Mouse (Mus musculus): ENCODE measurements around the gene Trmt10c.
"Not testable (repeated sequence)": the region's sequence is repeated elsewhere in the genome, so short reads cannot be mapped to it uniquely, and the experiment has no call there.

Trmt10c gene

GRCm38 (mm10) chr16:56037138-56038010, at the start of gene Trmt10c:
Gene Trmt10c (minus strand): TSS chr16:56037819.
- peak; percentile 97 for DNase-seq

- DNase-seq = no peak
These were observed 48.7 kb upstream of the Trmt10c start for GRCm38 (mm10) chr16:56086336-56086735.

- DNase-seq = no peak
These were observed 44.1 kb upstream of the Trmt10c start for GRCm38 (mm10) chr16:56081691-56082090.

GRCm38 (mm10) chr16:56079419-56079818, 41.8 kb upstream of the Trmt10c start:
- no peak for DNase-seq

GRCm38 (mm10) chr16:56076121-56076869, 38.7 kb upstream of the Trmt10c start:
- no peak for DNase-seq

- DNase-seq = peak; percentile 80
These were observed 37.8 kb upstream of the Trmt10c start for GRCm38 (mm10) chr16:56075222-56076111.

- DNase-seq = no peak
These were observed 36.9 kb upstream of the Trmt10c start for GRCm38 (mm10) chr16:56074565-56074964.

- DNase-seq = no peak
These were observed 36.5 kb upstream of the Trmt10c start for GRCm38 (mm10) chr16:56074122-56074521.

GRCm38 (mm10) chr16:56073150-56073549, 35.5 kb upstream of the Trmt10c start:
- not testable (repeated sequence) for DNase-seq

GRCm38 (mm10) chr16:56072533-56072932, 34.9 kb upstream of the Trmt10c start:
- no peak for DNase-seq

GRCm38 (mm10) chr16:56071317-56072232, 34.0 kb upstream of the Trmt10c start:
- DNase-seq = no peak

- no peak for DNase-seq
These were observed 31.0 kb upstream of the Trmt10c start for GRCm38 (mm10) chr16:56068523-56069070.

GRCm38 (mm10) chr16:56066113-56066512, 28.5 kb upstream of the Trmt10c start:
- no peak for DNase-seq

GRCm38 (mm10) chr16:56064334-56064990, 26.8 kb upstream of the Trmt10c start:
- peak; percentile 58 for DNase-seq

GRCm38 (mm10) chr16:56062981-56063380, 25.4 kb upstream of the Trmt10c start:
- no peak for DNase-seq

GRCm38 (mm10) chr16:56061995-56062594, 24.5 kb upstream of the Trmt10c start:
- DNase-seq = no peak

- DNase-seq = no peak
These were observed 20.5 kb upstream of the Trmt10c start for GRCm38 (mm10) chr16:56058151-56058550.

- no peak for DNase-seq
These were observed 19.4 kb upstream of the Trmt10c start for GRCm38 (mm10) chr16:56056944-56057590.

GRCm38 (mm10) chr16:56055911-56056310, 18.3 kb upstream of the Trmt10c start:
- DNase-seq = no peak

- DNase-seq = not testable (repeated sequence)
These were observed 10.4 kb upstream of the Trmt10c start, which contains the start of gene Senp7 for GRCm38 (mm10) chr16:56048038-56048437. Gene Senp7 (plus strand): TSS chr16:56048338.
